Mouse (Mus musculus): ENCODE measurements around the gene Bbof1.

- TF ChIP-seq POLR2A (IDR thresholded peaks at IDR 0.05; ENCODE audit: insufficient read depth, low read depth, low read length) (no peak), CTCF (IDR thresholded peaks at IDR 0.05) (no peak)
Observed at GRCm38 (mm10) chr12:84407874-84408818, 725 bp upstream of the Bbof1 start.
